Mouse (Mus musculus): Measurements from ENCODE around the gene Tgfbr3.

GRCm38 (mm10) chr5:107207911-107208310, 81.5 kb downstream of the Tgfbr3 start:
- TF ChIP-seq CTCF (conservative IDR thresholded peaks at IDR 0.05; ENCODE audit: insufficient read depth, insufficient read length, low read depth, low read length) (no peak), POLR2A (IDR thresholded peaks at IDR 0.05; ENCODE audit: low read depth, low read length) (no peak)

Measured in kidney, adult 2 months (tissue).